Mouse (Mus musculus) left cerebral cortex, postnatal 36 days (tissue): ENCODE results near the gene C2cd4c. TPM values are rescaled to one million over a fixed set of nuclear protein-coding genes. Genes with fewer than 3 reads are reported as not detected.

Source experiments
- DNase-seq, 2 experiments: peaks; one replicate each; pipeline ENCODE4 v3.0.0; 2021 to 2022; ENCODE audit warnings: low spot score in 2 of 2, mixed read lengths in 1 of 2
- intact Hi-C: fragments of 180-260 bp; cut with DNase I; formaldehyde crosslinking; loops from one replicate; pipeline ENCODE4 v1.15.1; 2025
- total RNA-seq, 2 experiments: library from RNA; stranded (reverse); gene quantifications; 2 replicates each; pipeline ENCODE4 v1.2.3; 2021

C2cd4c gene
- total RNA-seq, 2 experiments from 2014 or later = 15.7 to 16.3 TPM

GRCm38 (mm10) chr10:79615860-79616259, 2.0 kb upstream of the C2cd4c start:
- DNase-seq = no peak
- intact Hi-C loops = no loop called here

GRCm38 (mm10) chr10:79614305-79614643, 449 bp upstream of the C2cd4c start:
- intact Hi-C loops = no loop called here
- DNase-seq = no peak

- intact Hi-C loops = no loop called here
- no peak for DNase-seq
These were observed 1.4 kb downstream of the C2cd4c start for GRCm38 (mm10) chr10:79612192-79613135.

GRCm38 (mm10) chr10:79611296-79611695, 2.5 kb downstream of the C2cd4c start:
- DNase-seq = no peak
- intact Hi-C loops = no loop called here

- intact Hi-C loops = no loop called here
These were observed 4.5 kb downstream of the C2cd4c start for GRCm38 (mm10) chr10:79609276-79609675.

GRCm38 (mm10) chr10:79607892-79608291, 5.9 kb downstream of the C2cd4c start:
- DNase-seq = no peak
- intact Hi-C loops = no loop called here

More at GRCm38 (mm10) chr10:79609276-79609675, 4.5 kb downstream of the C2cd4c start:
- no peak for DNase-seq

- DNase-seq = no peak
- intact Hi-C loops = no loop called here
These were observed 7.3 kb downstream of the C2cd4c start for GRCm38 (mm10) chr10:79606537-79606936.

- intact Hi-C loops = no loop called here
- peak in 1 of 2 experiments; percentile 60 for DNase-seq
These were observed 15.9 kb downstream of the C2cd4c start for GRCm38 (mm10) chr10:79597936-79598230.

GRCm38 (mm10) chr10:79597051-79597935, 16.5 kb downstream of the C2cd4c start:
- DNase-seq = peak; percentile 77 to 84
- intact Hi-C loops = no loop called here

- intact Hi-C loops = loop anchor here (1.0 to 2.0 kb wide), 2 partner anchors 53 to 74 kb away; partner anchors contain the start of gene Tpgs1
These were observed 18.3 kb downstream of the C2cd4c start for GRCm38 (mm10) chr10:79595590-79595929.

GRCm38 (mm10) chr10:79594872-79595589, 18.8 kb downstream of the C2cd4c start:
- peak in 1 of 2 experiments; percentile 64 for DNase-seq
- intact Hi-C loops = loop anchor here (1.0 to 2.0 kb wide), 2 partner anchors 54 to 74 kb away; partner anchors contain the start of gene Tpgs1

More at GRCm38 (mm10) chr10:79595590-79595929, 18.3 kb downstream of the C2cd4c start:
- DNase-seq = no peak

- intact Hi-C loops = loop anchor here (2.0 kb wide), 1 partner anchor 55 kb away; no protein-coding TSS in a partner anchor
- DNase-seq = no peak
These were observed 19.7 kb downstream of the C2cd4c start for GRCm38 (mm10) chr10:79594111-79594510.

- intact Hi-C loops = no loop called here
- no peak for DNase-seq
These were observed 23.1 kb downstream of the C2cd4c start for GRCm38 (mm10) chr10:79590702-79591101.

GRCm38 (mm10) chr10:79587752-79588126, 26.1 kb downstream of the C2cd4c start:
- intact Hi-C loops = no loop called here
- DNase-seq = no peak

GRCm38 (mm10) chr10:79587061-79587751, 26.6 kb downstream of the C2cd4c start, which contains the start of gene Theg:
Gene Theg (minus strand): TSS chr10:79587331.
- no peak for DNase-seq
- intact Hi-C loops = no loop called here

- no peak for DNase-seq
- intact Hi-C loops = no loop called here
These were observed 27.6 kb downstream of the C2cd4c start for GRCm38 (mm10) chr10:79586243-79586642.

- no peak for DNase-seq
- intact Hi-C loops = no loop called here
These were observed 28.1 kb downstream of the C2cd4c start for GRCm38 (mm10) chr10:79585723-79586122.

GRCm38 (mm10) chr10:79585136-79585535, 28.7 kb downstream of the C2cd4c start:
- intact Hi-C loops = no loop called here
- no peak for DNase-seq

GRCm38 (mm10) chr10:79584426-79584825, 29.4 kb downstream of the C2cd4c start:
- intact Hi-C loops = no loop called here
- DNase-seq = no peak
